Mouse (Mus musculus) ovary, postnatal 10 days (tissue): ENCODE measurements around the gene Folr1.

Source experiments
- DNase-seq: peaks from one replicate; pipeline ENCODE4 v3.0.0; 2022; ENCODE audit warnings: low spot score

Folr1 gene

DNA sequence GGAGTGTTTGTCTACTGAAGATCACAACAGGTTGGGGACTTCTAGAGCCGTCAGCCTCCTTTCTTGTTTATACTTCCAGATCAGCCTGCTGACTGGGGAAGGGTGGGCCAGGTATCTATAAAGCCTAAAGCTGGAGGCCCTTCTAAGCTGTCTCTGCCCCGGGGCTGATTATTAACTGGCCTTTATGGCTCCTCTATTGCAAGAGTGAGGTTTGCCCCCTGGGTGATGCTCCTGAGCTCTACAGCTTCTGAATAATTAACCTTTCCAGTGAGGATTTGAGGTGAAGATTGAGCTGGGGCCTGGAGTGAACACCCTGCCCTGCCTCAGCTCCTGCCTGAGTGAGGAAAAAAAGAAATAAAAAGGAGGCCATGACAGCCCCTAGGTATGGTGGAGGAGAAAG, at the start of gene Folr1:
Gene Folr1 (minus strand): TSS at position 160 of the 400 bp plus-strand sequence.
- DNase-seq = no peak

DNA sequence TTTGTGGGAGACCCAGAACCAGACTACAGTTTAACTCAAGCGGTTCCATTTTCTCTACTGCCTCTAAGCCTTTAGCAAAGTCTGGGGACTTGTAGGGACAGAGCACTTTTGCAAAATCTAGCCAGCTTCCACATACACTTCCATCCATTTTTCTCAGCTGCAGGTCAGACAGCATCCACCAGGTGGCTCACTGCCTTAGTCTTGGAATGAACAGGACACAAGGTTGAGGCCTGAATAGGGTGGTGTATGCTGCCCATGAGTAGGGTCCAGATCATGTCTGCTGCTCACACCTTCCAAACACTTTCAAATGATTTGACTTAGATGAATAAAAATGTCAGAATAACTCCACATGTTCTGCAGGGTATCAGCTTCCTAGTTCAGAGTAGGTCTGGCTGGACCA, 47.5 kb upstream of the Folr1 start:
- peak; percentile 39 for DNase-seq

DNA sequence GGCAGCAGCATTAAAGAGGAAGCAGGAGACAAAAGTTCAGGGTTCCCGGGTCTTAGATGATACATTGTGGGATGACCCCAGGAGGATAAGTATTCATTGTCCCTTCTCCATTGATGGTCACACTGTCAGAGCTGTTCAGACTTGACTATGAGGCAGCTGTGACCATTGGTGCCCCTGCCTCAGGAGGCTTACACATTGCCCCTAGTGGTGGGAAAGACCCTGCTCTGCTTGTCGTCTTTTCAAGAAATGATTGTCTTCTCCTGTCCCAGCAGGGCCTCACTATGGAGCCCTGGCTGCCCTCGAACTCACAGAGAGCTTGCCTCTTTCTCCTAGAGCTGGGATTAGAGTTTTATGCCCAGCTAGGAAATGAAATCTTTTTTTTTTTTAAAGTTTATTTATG, 41.4 kb upstream of the Folr1 start:
- no peak for DNase-seq

DNA sequence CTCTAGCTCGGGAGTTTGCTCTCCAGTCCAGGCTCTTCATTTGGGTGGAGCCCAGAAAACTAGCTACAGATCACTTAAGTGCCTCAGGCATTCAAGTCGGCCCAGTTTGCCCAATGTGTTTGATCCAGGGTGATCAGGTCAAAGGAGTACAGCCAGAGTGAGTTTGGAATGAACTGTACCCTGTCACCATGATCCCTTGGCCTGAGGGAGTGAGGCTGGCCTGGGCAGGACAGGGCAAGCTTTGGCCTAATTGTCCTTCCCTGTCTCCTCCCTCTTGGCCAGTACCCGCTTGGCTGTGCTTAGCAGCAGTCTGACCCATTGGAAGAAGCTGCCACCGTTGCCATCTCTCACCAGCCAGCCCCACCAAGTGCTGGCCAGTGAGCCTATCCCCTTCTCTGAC, 39.5 kb upstream of the Folr1 start:
- no peak for DNase-seq

DNA sequence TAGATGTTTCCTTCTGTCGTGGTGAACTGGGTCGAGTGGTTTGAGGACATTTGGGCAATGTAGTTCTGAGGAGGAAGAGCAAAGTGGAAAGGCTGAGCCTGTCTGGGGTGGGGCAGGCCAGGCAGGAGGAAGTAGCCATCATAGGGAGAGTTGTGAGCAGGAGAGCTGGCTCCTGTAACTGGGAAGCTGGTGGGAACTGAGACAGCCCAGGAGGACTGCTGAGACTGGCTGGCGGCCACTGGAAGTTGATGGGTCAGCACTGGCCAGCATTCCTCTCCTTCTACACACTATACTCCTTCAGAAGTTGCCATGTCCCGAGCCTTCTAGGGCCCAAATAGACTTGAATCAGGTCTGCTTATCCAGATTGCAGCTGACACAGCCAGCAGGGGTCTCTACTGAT, 37.8 kb upstream of the Folr1 start:
- no peak for DNase-seq

DNA sequence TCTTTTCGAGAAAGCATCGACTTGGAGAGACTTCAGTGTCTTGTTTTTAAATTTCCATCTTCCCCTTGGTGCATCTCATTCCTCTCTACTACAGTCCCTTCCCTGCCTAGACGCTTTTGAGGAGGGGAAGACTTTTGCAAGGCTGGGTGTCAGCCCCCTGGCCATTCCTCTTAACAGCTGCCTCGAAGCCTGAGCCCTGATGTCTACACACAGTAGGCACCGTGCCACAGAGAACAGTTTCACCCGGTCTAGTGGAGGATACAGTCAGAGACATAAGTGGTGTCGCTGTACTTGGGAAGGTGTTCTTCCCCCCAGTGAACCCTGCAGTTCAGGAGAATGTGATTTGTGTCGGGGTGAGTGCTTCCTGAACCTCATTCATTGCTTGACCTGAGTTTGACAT, 36.1 kb upstream of the Folr1 start:
- DNase-seq = no peak

DNA sequence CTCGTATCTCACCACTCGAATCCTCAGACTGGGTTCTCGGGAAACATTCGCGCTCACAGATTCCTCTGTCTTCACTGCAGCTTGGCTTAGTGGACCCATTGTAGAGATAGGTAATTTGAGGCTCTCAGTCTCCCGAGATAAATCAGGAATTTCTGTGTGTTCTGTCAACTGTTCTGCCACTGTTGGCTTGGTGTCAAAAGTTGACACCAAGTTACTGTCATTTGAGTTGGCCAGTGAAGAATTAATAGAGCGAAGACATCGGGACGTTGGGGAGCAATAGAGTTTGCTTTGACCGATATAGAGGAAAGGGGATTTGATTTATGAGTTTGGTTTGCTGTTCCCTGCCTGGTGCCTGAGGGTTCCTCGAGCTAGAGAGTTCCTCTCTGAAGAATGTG, 35.7 kb upstream of the Folr1 start, which contains the start of gene Tomt:
Gene Tomt (minus strand): TSS at position 73 of the 395 bp plus-strand sequence.
- no peak for DNase-seq

DNA sequence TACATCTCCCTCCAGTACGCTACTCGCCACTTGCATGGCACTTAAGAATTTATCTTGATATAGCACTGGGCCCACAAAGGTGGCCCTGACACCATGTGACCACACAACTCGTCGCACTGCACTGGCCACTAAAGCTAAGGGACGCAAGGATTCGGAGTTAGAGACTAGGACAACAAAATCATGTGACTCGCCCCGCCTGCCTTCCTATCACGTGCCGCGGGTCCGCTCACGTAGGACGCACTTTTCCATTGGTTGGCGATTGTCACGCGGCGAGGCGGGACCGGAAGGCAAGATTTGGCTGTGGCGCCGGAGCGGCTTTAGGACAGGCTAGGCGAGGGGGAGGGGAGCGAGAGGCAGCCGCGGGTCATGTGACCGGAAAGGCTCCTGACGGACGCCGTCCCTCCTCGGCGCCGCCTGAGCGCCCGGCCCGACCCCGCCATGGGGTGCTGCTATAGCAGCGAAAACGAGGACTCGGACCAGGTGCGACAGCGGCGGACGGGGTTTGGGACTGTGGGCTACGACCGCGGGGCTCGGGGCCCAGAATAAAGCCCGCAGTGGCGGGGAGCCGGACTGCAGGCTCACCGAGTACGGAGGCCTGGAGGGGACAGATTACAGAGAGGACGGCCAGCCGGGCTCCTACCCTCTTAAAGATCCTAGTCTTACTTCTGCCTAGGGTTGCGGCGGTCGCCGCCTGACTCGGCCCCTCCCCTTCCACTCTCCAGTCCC, 35.1 kb upstream of the Folr1 start, which contains the start of gene Lamtor1:
Gene Lamtor1 (plus strand): TSS at position 344 of the 726 bp plus-strand sequence.
- peak; percentile 98 for DNase-seq

DNA sequence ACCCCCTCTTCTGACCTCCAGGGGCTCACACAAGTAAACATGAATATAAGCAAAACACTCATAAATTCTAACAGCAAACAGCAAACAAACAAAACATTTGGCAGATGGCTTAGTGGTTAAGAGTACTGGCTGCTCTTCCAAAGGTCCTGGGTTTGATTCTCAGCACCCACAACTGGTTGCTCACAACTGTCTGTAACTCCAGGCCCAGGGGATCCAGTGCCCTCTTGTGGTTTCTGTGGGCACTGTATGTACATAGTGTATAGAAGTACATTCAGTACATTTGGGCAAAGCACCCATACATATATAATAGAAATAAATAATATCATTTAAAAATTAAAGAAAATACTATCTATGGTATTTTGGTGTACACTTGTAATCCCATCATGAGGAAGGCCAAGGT, 32.3 kb upstream of the Folr1 start:
- no peak for DNase-seq

DNA sequence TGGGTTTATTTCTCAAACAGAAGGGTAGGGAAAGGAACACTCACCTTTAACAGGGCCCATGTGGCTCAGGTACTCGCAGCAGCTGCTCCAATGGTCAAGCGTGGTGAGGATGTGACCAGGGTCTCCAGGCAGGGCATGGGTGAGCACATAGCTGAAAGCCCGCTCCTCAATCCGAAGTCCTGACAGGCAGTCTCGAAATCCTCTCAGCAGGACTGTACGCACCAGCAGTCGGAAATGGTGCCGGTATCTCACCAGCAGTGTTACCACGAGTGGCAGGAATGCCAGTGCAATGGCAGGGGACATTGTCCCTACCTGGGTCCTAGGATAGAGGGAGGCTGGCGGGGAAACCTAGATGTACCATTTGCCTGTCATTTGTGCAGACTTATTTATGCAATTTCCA, 31.4 kb upstream of the Folr1 start:
- DNase-seq = no peak

DNA sequence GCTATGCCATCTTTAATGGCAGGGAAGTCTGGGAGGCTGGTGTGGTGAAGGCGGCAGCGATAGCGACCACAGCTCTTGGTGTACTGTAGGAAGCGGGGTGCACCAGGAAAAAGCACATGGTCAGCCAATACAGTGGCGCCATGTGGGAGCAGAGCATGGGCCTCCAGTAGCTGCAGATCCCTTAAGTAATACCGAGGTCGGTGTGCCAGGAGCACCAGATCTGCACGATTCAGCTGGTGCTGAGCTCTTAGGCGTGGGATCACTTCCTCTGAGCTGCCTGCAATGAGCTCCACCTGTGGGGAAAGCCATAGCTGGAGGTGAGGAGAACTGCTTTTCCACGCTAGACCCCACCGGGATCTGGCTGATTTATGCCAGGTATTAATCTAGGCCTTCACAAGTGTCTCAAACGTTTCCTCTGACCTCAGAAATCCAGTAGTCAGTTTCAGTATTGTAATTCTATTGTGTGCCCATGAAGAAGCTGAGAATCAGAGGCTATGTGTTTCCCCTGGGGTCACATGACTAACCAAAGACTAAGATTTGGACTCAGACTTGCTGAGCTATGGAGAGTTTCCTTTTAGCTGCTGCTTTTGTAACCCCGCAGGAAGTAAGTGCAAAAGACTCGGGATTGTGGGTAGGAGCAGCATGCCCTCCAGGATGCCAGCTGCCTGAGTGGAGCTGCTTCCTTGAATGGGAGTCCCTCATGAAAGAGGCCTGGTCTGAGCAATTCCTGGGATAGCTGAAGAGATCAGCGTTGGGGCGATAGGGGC, 29.9 kb upstream of the Folr1 start:
- no peak for DNase-seq

DNA sequence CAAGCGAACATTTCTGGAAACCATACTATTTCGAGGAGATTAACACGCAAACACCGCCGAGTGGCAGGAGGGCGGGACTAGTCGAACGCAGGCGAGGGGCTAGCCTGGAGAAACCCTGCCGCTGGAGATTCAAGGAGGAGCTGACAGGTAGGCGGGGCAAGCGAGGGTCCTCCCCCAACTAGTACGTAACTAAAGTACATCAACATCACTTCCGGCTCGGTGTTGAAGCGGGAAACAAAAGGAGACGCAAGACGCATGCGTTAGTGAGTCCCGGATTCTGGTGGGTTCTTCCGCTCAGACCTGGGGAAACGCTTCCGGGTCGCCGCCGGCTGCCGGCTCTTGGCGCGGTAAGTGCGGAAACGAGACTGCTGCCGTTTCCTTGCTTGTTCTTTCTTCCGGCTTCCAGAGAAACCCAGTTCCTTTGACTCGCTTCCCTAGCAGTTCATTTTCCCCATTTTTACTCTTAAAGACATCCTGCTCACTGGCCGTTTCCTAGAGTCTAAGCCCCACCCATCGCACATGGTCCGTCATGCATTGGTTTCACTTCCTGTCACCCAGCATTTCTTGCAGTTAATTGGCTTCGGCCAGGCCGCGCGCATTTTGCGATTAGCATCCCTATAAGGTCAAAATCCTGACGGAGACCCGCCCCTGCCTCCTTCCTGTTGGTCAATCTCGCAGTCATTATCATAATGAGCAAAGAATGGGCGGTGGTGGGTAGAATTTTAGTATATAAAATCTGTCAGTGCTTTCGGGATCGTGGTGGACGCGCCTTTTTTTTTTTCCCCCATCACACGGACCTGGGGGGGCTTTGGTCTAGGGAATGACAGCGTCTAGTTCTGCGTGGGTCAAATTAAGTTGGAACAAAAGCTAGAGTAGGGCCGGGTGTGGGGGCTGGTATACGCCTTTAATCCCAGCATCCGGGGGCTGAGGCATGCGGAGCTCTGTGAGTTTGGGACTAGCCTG, 25.8 kb upstream of the Folr1 start:
- peak; percentile 83 for DNase-seq

DNA sequence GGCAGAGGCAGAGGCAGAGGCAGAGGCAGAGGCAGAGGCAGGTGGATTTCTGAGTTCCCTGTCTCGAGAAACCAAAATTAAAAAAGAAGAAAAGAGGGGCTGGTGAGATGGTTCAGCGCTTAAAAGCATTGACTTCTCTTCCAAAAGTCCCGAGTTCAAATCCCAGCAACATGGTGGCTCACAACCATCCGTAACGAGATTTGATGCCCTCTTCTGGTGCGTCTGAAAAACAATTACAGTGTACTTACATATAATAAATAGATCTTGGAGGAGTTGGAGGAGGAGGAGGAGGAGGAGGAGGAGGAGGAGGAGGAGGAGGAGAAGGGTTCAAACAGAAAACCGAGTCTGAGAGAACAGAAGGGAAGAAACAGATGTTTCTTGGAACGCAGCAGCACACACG, 25.1 kb upstream of the Folr1 start:
- DNase-seq = no peak

DNA sequence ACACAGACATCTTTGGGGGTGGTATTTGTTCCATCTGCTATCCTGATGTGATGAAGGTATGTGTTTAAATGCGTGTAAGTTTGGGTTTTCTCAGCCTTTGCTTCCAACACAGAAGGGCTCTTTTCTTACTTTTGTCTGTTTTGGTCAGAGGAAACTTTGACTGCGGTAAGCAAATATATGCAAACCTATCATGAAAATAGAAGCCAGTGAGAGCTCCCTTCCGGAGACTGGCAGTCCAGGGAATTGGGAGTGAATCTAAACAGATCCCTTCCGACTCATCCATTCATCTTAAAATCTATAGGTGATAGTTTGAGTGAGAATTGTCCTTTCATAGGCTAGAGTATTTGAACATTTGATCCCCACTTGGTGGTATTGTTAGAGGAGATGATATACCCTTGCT, 17.9 kb upstream of the Folr1 start:
- no peak for DNase-seq

DNA sequence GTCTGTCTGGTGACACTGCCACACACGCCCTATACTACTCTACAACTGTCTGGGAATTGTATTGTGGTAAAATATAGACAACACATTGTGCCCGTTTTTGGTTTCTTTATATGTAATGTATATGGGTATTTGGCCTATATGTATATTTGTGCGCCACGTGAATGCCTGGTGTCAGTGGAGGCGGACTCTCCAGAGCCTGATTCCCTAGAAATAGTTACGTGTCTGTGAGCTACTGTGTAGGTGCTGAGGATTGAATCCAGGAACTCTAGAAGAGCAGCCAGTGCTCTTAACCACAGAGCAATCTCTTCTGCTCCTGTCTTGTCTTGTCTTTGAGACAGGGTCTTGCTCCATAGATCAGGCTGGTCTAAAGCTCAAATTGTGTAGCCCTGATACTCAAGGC, 15.7 kb upstream of the Folr1 start:
- DNase-seq = no peak

DNA sequence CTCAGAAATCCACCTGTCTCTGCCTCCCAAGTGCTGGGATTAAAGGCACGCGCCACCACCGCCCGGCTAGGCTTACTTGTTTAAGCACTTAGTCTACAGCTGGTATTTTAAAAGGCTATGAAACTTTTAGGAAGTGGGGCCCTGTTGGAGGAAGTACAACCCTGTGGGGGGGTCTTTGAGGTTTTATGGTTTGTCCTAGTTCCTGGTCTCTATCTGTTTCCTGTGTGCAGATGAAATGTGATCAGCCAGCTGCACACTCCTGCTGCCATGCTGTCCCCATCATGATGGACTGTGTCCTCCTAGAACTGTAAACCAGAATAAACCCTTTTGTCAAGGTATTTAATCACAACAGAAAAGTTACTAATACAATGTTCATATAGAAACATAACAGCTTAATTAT, 13.6 kb upstream of the Folr1 start:
- no peak for DNase-seq

DNA sequence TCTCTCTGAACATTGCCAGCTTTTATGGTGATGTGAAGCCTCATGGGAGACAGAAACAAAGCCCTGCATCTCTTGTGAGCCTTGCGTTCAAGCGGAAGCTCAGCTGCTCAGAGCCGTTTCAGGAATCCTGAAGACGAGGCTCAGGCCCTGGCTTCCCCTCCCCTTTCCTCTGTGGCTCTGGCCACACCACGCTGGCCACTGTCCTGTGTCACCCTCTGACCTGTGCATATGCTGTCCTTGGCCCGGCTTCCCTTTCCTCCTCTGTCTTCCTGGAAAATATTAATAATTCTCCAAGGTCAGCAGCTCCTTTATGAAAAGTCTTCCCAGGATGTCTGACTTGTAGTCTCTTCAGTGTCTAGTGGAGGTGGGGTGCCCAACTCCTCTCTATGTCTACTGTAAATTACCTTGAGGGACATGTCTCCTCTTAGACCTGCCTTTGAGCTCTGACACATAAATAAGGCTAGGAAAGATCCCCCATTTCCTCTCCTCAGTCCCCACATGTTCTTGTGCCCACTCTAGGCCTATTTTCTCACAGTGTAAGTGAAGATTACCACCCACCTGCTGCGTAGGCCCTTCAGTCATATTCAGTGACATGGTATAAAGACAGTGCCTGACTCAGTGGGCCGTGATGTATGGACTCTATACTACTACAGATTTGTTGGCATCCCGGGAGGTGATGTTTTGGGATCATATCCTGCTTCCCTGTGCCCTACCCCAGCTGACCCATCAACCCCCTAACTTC, 12.0 kb upstream of the Folr1 start:
- no peak for DNase-seq

DNA sequence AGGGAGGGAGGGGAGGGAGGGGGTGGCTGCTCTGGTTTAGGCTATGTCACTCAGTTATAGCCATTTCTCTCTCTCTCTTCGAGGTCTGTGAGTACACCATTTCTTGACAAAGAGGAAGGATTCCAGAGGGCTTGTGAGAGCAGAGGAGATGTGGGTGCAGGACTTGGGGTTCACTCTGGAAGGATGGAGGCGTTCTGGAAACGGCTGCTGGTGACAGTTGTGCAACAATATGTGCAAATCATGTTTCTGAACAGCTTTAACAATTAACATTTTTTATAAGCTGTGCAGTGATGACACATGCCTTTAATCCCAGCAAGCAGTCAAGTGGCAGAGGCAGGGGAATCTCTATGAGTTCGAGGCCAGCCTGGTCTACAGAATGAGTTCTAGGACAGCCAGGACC, 10.3 kb upstream of the Folr1 start:
- DNase-seq = no peak

DNA sequence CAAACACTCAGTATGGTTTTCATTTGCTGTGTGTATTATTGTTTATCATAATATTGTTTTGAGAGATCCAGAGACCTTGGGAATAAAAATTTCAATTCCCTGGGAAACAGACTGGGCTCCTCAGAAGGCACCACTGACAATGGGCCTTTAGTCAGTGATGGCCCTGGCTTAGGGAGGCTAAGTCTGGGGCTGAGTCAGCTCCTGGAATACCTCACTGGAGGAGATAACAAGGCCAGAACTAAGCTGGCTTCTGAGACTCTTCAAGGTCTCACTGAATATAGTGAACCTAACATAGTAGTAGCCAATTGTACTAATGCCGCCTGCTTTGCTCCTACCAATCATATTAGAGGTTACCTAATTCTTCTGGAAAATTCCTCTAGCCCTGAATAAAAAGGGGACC, 5.4 kb upstream of the Folr1 start:
- no peak for DNase-seq

DNA sequence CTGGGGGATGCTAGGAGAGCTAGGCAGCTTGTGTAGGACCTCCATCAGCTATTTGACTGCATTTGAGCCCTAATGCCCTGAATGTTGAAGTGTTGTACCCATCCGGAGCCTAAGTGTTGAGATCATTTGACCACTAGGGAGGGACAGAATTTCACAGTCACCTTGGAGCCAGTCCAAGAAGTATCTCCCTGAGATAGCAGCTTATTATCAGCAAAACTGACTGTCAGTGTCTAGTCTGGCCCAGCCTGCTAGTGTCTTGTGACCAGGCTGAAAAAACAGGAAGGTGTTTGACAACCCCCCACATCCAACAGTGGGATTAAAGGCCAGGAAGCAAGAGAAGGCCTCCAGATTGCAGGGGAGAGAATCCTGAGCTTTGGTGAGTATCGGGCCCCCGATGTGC, 708 bp upstream of the Folr1 start:
- no peak for DNase-seq

DNA sequence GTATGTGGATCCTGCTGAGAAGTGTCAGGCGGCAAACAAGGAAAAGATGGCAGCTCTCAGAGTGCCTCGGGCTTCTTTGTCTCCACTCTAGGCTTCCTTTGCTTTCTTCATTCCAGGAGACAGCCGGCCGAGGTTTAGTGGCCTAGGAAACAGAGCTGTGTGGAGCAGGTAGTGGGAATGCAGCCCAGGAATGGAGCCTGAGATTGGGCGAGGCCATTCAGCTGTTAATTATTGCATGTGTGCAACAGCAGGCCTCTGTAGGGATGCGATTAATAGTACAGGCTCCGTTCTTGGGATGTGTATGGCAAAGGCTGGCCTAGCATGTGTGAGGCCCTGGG, 1.5 kb downstream of the Folr1 start:
- DNase-seq = no peak
